Mouse (Mus musculus): ENCODE results near the gene Olfr1262. TPM values are rescaled to one million over a fixed set of nuclear protein-coding genes. Genes with fewer than 3 reads are reported as not detected.

The Olfr1262 gene
- polyA plus RNA-seq (2015; fragmentation: Nextera tagmentation; extraction: Ambion mirVana), result not detected in 2 replicates

DNA sequence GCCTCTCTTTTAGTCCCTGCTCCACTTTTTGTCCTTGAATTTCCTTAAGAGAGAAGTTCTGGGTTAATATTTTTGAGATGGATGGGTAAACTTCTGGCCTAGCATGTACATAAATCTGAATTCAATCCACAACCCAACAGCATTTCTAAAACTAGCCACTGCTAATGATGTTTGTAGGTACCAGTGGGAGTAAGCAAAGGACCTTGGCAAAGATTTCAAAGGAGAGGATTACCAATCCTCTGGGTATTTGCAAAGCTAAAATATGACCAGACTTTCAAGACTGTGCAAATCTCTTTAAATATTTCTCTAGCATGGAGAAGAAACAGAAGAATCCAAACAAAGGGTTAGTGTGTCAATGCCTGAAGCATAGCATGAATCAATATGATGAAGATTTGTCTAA lies at the start of gene Olfr1262:
Gene Olfr1262, plus strand, starts transcription at position 301 of the 400 bp plus-strand sequence.
- no peaks in the 10 kb centered on the region for H3K4me1 ChIP-seq (ENCODE audit: insufficient read depth)

DNA sequence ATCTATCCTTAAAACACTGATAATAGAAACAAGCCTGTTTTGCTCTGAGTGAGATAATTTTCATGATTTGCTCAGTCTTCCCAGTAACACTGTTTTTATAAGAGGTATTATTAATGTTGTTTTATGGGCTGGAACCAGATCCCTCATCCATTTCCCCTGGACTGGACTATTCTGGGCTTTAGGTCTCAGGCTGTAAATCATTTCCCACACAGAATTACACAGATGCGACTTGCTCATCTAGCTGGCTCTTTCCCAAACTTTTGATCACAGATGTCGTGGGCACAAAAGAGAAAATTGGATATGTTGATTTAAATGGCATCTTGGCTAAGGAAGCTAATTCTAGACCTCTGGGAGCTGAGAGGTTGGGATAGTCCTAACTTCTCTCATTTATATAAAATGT lies 25.8 kb upstream of the Olfr1262 start, which contains the start of gene Olfr1260:
Gene Olfr1260, plus strand, starts transcription at position 157 of the 400 bp plus-strand sequence.
- H3K4me1 ChIP-seq (ENCODE audit: insufficient read depth), result no peaks in the 10 kb centered on the region
- 56% methylated on average over 2 of the region's 2 CpGs for WGBS (ENCODE audit: insufficient replicate concordance)

More for the DNA sequence above, at the start of gene Olfr1262:
- Histone ChIP-seq H3K27me3 (ENCODE audit: insufficient read depth, low read length) (no peaks in the 10 kb centered on the region), H3K36me3 (replicated peaks; ENCODE audit: insufficient read depth, low read length) (no peaks in the 10 kb centered on the region), H3K4me2 (ENCODE audit: low read depth, low read length) (no peak within 1 kb of the TSS), H3K27ac (ENCODE audit: low read depth) (no peak within 1 kb of the TSS), H3K9me3 (ENCODE audit: low read length) (no peaks in the 10 kb centered on the region), H3K4me3 (ENCODE audit: low read depth, low read length) (no peak within 1 kb of the TSS), H3K9ac (replicated peaks) (no peak within 1 kb of the TSS)
- no peak for ATAC-seq
- TF ChIP-seq CTCF (IDR thresholded peaks at IDR 0.05; ENCODE audit: low read depth) (no peak), EP300 (IDR thresholded peaks at IDR 0.05; ENCODE audit: low read depth) (no peak)
- DNase-seq, result no peak

DNA sequence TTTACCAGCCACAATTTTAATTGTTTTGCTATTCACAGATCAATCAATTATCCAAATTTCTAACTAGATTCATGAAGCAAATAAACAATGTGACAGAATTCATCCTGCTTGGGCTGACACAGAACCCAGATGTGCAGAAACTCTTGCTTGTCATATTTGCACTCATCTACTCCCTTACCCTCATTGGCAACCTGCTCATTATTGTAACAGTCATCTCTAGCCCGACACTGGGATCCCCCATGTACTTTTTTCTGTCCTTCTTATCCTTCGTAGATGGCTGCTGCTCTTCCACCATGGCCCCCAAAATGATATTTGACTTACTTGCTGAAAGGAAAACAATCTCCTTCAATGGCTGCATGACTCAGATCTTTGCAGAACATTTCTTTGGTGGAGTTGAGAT lies 22.2 kb upstream of the Olfr1262 start:
- no peak overlapping the region for H3K4me2 ChIP-seq (ENCODE audit: low read depth, low read length)
- no peak for ATAC-seq
- H3K27ac ChIP-seq (ENCODE audit: low read depth), result no peak overlapping the region
- H3K9me3 ChIP-seq (ENCODE audit: low read length), result no peaks in the 10 kb centered on the region
- 76% methylated on average over 2 of the region's 2 CpGs for WGBS (ENCODE audit: insufficient replicate concordance)
- no peaks in the 10 kb centered on the region for H3K27me3 ChIP-seq (ENCODE audit: insufficient read depth, low read length)
- H3K9ac ChIP-seq (replicated peaks), result no peak overlapping the region
- no peak overlapping the region for H3K4me3 ChIP-seq (ENCODE audit: low read depth, low read length)
- H3K4me1 ChIP-seq (ENCODE audit: insufficient read depth), result no peaks in the 10 kb centered on the region
- H3K36me3 ChIP-seq (replicated peaks; ENCODE audit: insufficient read depth, low read length), result no peaks in the 10 kb centered on the region
- DNase-seq, result no peak
- no peak for TF ChIP-seq CTCF (IDR thresholded peaks at IDR 0.05; ENCODE audit: low read depth)
- TF ChIP-seq EP300 (IDR thresholded peaks at IDR 0.05; ENCODE audit: low read depth), result no peak

More for the DNA sequence above, 25.8 kb upstream of the Olfr1262 start, which contains the start of gene Olfr1260:
- H3K9ac ChIP-seq (replicated peaks), result no peak within 1 kb of the TSS
- no peak within 1 kb of the TSS for H3K4me2 ChIP-seq (ENCODE audit: low read depth, low read length)
- no peak for ATAC-seq
- no peaks in the 10 kb centered on the region for H3K27me3 ChIP-seq (ENCODE audit: insufficient read depth, low read length)
- H3K4me3 ChIP-seq (ENCODE audit: low read depth, low read length), result no peak within 1 kb of the TSS
- no peak for DNase-seq
- H3K36me3 ChIP-seq (replicated peaks; ENCODE audit: insufficient read depth, low read length), result no peaks in the 10 kb centered on the region
- H3K27ac ChIP-seq (ENCODE audit: low read depth), result no peak within 1 kb of the TSS
- no peaks in the 10 kb centered on the region for H3K9me3 ChIP-seq (ENCODE audit: low read length)
- TF ChIP-seq EP300 (IDR thresholded peaks at IDR 0.05; ENCODE audit: low read depth) (no peak), CTCF (IDR thresholded peaks at IDR 0.05; ENCODE audit: low read depth) (no peak)

DNA sequence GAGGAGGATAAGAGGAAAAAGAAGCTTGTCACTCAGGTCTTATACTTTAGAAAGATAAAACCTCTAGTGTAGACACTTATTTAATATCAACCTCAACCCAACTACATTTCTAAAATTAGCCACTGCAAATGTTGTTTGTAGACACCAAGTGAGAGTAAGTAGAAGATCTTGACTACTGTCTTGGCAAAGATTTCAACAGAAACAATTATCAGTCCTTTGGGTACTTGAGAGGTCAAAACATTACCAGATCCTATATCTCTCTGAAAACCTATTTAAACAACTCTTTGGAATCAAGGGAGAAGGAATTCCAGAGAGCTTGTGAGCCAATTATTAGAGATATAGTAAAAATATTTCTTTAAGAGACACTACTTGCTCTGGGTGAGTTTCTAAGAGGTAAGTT lies 9.0 kb upstream of the Olfr1262 start, which contains the start of gene Olfr1261:
Gene Olfr1261, plus strand, starts transcription at position 301 of the 400 bp plus-strand sequence.
- no peaks in the 10 kb centered on the region for H3K4me1 ChIP-seq (ENCODE audit: insufficient read depth)
- no peak for TF ChIP-seq EP300 (IDR thresholded peaks at IDR 0.05; ENCODE audit: low read depth)
- no peak for TF ChIP-seq CTCF (IDR thresholded peaks at IDR 0.05; ENCODE audit: low read depth)
- H3K27ac ChIP-seq (ENCODE audit: low read depth), result no peak within 1 kb of the TSS
- H3K9ac ChIP-seq (replicated peaks), result no peak within 1 kb of the TSS
- ATAC-seq (no peak), DNase-seq (no peak)
- no peaks in the 10 kb centered on the region for H3K36me3 ChIP-seq (replicated peaks; ENCODE audit: insufficient read depth, low read length)
- no peaks in the 10 kb centered on the region for H3K27me3 ChIP-seq (ENCODE audit: insufficient read depth, low read length)
- no peak within 1 kb of the TSS for H3K4me3 ChIP-seq (ENCODE audit: low read depth, low read length)
- no peak within 1 kb of the TSS for H3K4me2 ChIP-seq (ENCODE audit: low read depth, low read length)
- no peaks in the 10 kb centered on the region for H3K9me3 ChIP-seq (ENCODE audit: low read length)

DNA sequence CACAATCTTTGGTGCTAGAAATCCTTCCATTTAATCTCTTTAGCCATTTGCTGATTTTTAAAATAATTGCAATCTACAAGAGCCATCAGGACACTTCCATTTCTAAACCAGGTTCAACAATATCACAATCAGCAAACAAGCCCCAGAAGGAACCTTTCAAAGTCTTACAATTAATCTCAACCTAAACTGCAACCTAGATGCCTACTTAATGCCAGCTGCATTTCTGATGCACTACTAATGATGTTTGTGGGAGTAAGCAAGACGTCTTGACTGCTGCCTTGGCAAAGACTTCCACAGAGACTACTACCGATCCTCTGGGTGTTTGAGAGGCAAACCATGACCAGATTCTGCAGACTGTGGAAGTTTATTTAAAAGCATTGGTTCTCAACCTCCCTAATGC lies 11.9 kb downstream of the Olfr1262 start, which contains the start of gene Olfr1263:
Gene Olfr1263, plus strand, starts transcription at position 301 of the 400 bp plus-strand sequence.
- Histone ChIP-seq H3K9me3 (ENCODE audit: low read length) (no peaks in the 10 kb centered on the region), H3K27ac (ENCODE audit: low read depth) (no peak within 1 kb of the TSS), H3K36me3 (replicated peaks; ENCODE audit: insufficient read depth, low read length) (no peaks in the 10 kb centered on the region), H3K9ac (replicated peaks) (no peak within 1 kb of the TSS), H3K27me3 (ENCODE audit: insufficient read depth, low read length) (no peaks in the 10 kb centered on the region), H3K4me2 (ENCODE audit: low read depth, low read length) (no peak within 1 kb of the TSS), H3K4me1 (ENCODE audit: insufficient read depth) (no peaks in the 10 kb centered on the region), H3K4me3 (ENCODE audit: low read depth, low read length) (no peak within 1 kb of the TSS)
- ATAC-seq (no peak), DNase-seq (no peak)
- TF ChIP-seq CTCF (IDR thresholded peaks at IDR 0.05; ENCODE audit: low read depth), result no peak
- TF ChIP-seq EP300 (IDR thresholded peaks at IDR 0.05; ENCODE audit: low read depth), result no peak
- WGBS (ENCODE audit: insufficient replicate concordance), result 71% methylated on average over 2 of the region's 2 CpGs

DNA sequence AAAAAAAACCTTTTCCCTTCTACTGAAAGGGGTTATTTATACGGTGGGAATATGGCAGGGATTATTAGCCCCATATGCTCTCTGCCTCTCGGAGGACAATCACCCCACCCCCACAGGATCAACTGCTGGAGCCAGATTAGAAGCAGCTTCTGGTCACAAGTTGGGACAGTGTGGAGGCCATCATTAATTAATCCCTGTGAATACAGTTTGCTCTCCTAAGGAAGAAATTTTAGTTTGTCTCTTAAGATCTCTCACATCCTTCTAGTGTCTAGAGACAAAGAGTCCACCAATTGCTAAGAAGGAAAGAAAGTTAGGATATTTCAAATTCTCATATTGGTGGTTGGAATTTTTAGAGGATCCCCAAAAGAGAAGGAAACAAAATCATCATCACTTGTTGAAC lies 25.5 kb downstream of the Olfr1262 start, which contains the start of gene Olfr1264:
Gene Olfr1264, minus strand, starts transcription at position 101 of the 400 bp plus-strand sequence.
- H3K27me3 ChIP-seq (ENCODE audit: insufficient read depth, low read length), result no peaks in the 10 kb centered on the region
- H3K9ac ChIP-seq (replicated peaks), result no peak within 1 kb of the TSS
- H3K9me3 ChIP-seq (ENCODE audit: low read length), result no peaks in the 10 kb centered on the region
- no peaks in the 10 kb centered on the region for H3K36me3 ChIP-seq (replicated peaks; ENCODE audit: insufficient read depth, low read length)
- TF ChIP-seq EP300 (IDR thresholded peaks at IDR 0.05; ENCODE audit: low read depth), result no peak
- no peak for TF ChIP-seq CTCF (IDR thresholded peaks at IDR 0.05; ENCODE audit: low read depth)
- DNase-seq (no peak), ATAC-seq (no peak)
- H3K4me1 ChIP-seq (ENCODE audit: insufficient read depth), result no peaks in the 10 kb centered on the region
- H3K4me2 ChIP-seq (ENCODE audit: low read depth, low read length), result no peak within 1 kb of the TSS
- H3K27ac ChIP-seq (ENCODE audit: low read depth), result no peak within 1 kb of the TSS
- 66% methylated on average over 2 of the region's 2 CpGs for WGBS (ENCODE audit: insufficient replicate concordance)
- no peak within 1 kb of the TSS for H3K4me3 ChIP-seq (ENCODE audit: low read depth, low read length)

DNA sequence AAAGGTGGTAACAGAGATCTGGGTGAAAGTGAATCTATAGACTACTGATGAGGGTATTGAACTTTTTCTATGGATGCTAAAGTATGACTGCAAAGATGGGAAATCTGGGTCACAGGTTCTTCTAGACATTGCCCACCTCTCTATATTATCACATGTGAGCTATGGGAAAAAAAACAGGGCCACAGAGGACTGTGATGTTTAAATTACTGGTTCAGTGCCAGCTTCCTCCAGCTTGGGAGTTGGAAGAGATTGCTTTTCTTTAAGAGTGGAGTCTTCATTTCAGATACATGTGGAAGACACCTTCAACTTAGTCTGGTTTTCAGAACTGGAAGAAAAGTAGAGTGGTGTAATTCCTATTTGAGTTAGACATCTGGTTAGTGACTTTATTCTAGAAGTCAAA lies 35.1 kb downstream of the Olfr1262 start, which contains the start of gene Olfr1265:
Gene Olfr1265, plus strand, starts transcription at position 301 of the 400 bp plus-strand sequence.
- no peak for TF ChIP-seq EP300 (IDR thresholded peaks at IDR 0.05; ENCODE audit: low read depth)
- no peak for TF ChIP-seq CTCF (IDR thresholded peaks at IDR 0.05; ENCODE audit: low read depth)
- H3K27ac ChIP-seq (ENCODE audit: low read depth), result no peak within 1 kb of the TSS
- no peak within 1 kb of the TSS for H3K4me2 ChIP-seq (ENCODE audit: low read depth, low read length)
- no peak within 1 kb of the TSS for H3K9ac ChIP-seq (replicated peaks)
- H3K4me3 ChIP-seq (ENCODE audit: low read depth, low read length), result no peak within 1 kb of the TSS
- no peaks in the 10 kb centered on the region for H3K27me3 ChIP-seq (ENCODE audit: insufficient read depth, low read length)
- H3K4me1 ChIP-seq (ENCODE audit: insufficient read depth), result no peaks in the 10 kb centered on the region
- H3K9me3 ChIP-seq (ENCODE audit: low read length), result no peaks in the 10 kb centered on the region
- no peak for ATAC-seq
- H3K36me3 ChIP-seq (replicated peaks; ENCODE audit: insufficient read depth, low read length), result no peaks in the 10 kb centered on the region
- DNase-seq, result no peak

Other genes with a start within 250 kb of the Olfr1262 start
- gene Olfr1253, start 243.1 kb upstream of the Olfr1262 start, polyA plus RNA-seq (2015; fragmentation: Nextera tagmentation; extraction: Ambion mirVana), result not detected in 2 replicates
- not detected in 2 replicates for gene Olfr1254, start 206.5 kb upstream of the Olfr1262 start, polyA plus RNA-seq (2015; fragmentation: Nextera tagmentation; extraction: Ambion mirVana)
- gene Olfr1255, start 188.1 kb upstream of the Olfr1262 start, polyA plus RNA-seq (2015; fragmentation: Nextera tagmentation; extraction: Ambion mirVana), result not detected in 2 replicates
- gene Olfr1256, start 158.6 kb upstream of the Olfr1262 start, polyA plus RNA-seq (2015; fragmentation: Nextera tagmentation; extraction: Ambion mirVana), result not detected in 2 replicates
- gene Olfr48, start 151.9 kb upstream of the Olfr1262 start, polyA plus RNA-seq (2015; fragmentation: Nextera tagmentation; extraction: Ambion mirVana), result not detected in 2 replicates
- not detected in 2 replicates for gene Olfr1257, start 121.7 kb upstream of the Olfr1262 start, polyA plus RNA-seq (2015; fragmentation: Nextera tagmentation; extraction: Ambion mirVana)
- gene Olfr1258, start 72.8 kb upstream of the Olfr1262 start, polyA plus RNA-seq (2015; fragmentation: Nextera tagmentation; extraction: Ambion mirVana), result not detected in 2 replicates
- not detected in 2 replicates for gene Olfr1259, start 51.5 kb upstream of the Olfr1262 start, polyA plus RNA-seq (2015; fragmentation: Nextera tagmentation; extraction: Ambion mirVana)
- gene Olfr1260, start 25.8 kb upstream of the Olfr1262 start, polyA plus RNA-seq (2015; fragmentation: Nextera tagmentation; extraction: Ambion mirVana), result not detected in 2 replicates
- not detected in 2 replicates for gene Olfr1261, start 8.9 kb upstream of the Olfr1262 start, polyA plus RNA-seq (2015; fragmentation: Nextera tagmentation; extraction: Ambion mirVana)
- gene Olfr1263, start 12.0 kb downstream of the Olfr1262 start, polyA plus RNA-seq (2015; fragmentation: Nextera tagmentation; extraction: Ambion mirVana), result not detected in 2 replicates
- gene Olfr1264, start 25.4 kb downstream of the Olfr1262 start, polyA plus RNA-seq (2015; fragmentation: Nextera tagmentation; extraction: Ambion mirVana), result not detected in 2 replicates
- gene Olfr1265, start 35.2 kb downstream of the Olfr1262 start, polyA plus RNA-seq (2015; fragmentation: Nextera tagmentation; extraction: Ambion mirVana), result not detected in 2 replicates
- gene Olfr140, start 63.4 kb downstream of the Olfr1262 start, polyA plus RNA-seq (2015; fragmentation: Nextera tagmentation; extraction: Ambion mirVana), result not detected in 2 replicates
- not detected in 2 replicates for gene Olfr1269, start 121.3 kb downstream of the Olfr1262 start, polyA plus RNA-seq (2015; fragmentation: Nextera tagmentation; extraction: Ambion mirVana)
- gene Olfr32, start 142.2 kb downstream of the Olfr1262 start, polyA plus RNA-seq (2015; fragmentation: Nextera tagmentation; extraction: Ambion mirVana), result not detected in 2 replicates
- not detected in 2 replicates for gene Olfr1270, start 152.9 kb downstream of the Olfr1262 start, polyA plus RNA-seq (2015; fragmentation: Nextera tagmentation; extraction: Ambion mirVana)
- gene Olfr1506, start 224.3 kb downstream of the Olfr1262 start, polyA plus RNA-seq (2015; fragmentation: Nextera tagmentation; extraction: Ambion mirVana), result not detected in 2 replicates